ENCODE assay signal across 8 mouse cellular contexts in the genomic region with DNA sequence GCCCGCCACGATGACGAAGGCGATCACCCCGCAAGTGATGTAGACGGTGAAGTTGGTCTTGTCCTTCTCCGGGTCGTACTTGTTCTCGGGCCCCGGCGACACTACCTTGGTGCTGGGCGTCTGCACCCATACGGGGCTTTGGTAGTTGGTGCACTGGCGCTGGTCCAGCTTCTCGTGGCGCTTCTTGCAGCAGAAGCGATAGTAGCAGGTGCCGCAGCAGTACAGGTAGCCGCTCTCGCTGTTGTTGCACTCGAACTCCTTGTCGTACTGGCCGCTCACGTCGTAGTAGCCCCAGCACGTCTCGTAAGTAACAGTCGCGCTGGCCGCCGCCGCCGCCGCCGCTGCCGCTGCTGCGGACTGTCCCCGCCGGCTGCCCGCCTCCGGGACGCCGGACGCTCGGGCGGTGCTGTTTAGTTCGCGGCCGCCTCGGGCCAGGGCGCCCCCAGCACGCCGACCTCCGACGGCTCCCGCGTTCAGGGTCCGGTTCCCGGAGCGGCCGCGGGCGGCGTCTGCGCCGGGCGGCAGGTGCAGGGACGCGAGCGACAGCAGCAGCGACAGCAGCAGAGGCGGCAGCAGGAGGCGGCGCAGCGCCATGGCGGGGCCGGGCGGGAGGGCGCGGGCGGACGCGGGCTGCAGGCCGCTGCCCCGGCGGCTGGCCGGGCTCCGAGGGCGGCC. TPM values are rescaled to one million over a fixed set of nuclear protein-coding genes. Genes with fewer than 3 reads are reported as not detected.
DNase-seq lines count a peak whose midpoint lies in the region; ATAC-seq and TF ChIP-seq lines count a peak whose summit lies in the region.

A gene (minus strand): TSS at position 594 of the 675 bp plus-strand sequence.

- intact Hi-C loops in left cerebral cortex, adult 2 months (cut with DNase I), result loop anchor here (5.0 to 10.0 kb wide), 6 partner anchors 251 to 703 kb away; a partner anchor contains a TSS

- peak; percentile 28 to 37 for DNase-seq in left cerebral cortex, adult 2 months (ENCODE audit: extremely low spot score in 1 of 2, low spot score in 2 of 2)
- no peak for DNase-seq in left cerebral cortex, adult 9 months (ENCODE audit: low spot score in 2 of 2)
- peak; percentile 24 to 53 for DNase-seq in layer of hippocampus, postnatal 14 days (ENCODE audit: low spot score in 2 of 2)
- DNase-seq in yolk sac, embryonic 10.5 days (ENCODE audit: low spot score), result peak; percentile 36
- no peak for DNase-seq in cerebellum, postnatal 4 days (ENCODE audit: low spot score in 2 of 2)

- H3K4me2 ChIP-seq in heart, embryonic 15.5 days, result peak within 1 kb of the TSS; percentile 99
- H3K4me2 ChIP-seq in midbrain, embryonic 12.5 days (replicated peaks), result peak within 1 kb of the TSS; percentile 84

- peak within 1 kb of the TSS; percentile 59 for H3K4me3 ChIP-seq in left cerebral cortex, adult 2 months
- peak within 1 kb of the TSS; percentile 54 for H3K4me3 ChIP-seq in brown adipose tissue, adult 24 weeks (ENCODE audit: insufficient read depth, low read depth, low read length)
- H3K4me3 ChIP-seq in heart, embryonic 15.5 days, result peak within 1 kb of the TSS; percentile 61
- H3K4me3 ChIP-seq in midbrain, embryonic 12.5 days, result peak within 1 kb of the TSS; percentile 70

- H3K4me1 ChIP-seq in brown adipose tissue, adult 24 weeks (ENCODE audit: control insufficient read depth, insufficient read depth, insufficient read length, low read length), result no peaks in the 10 kb centered on the region
- H3K4me1 ChIP-seq in heart, embryonic 15.5 days (replicated peaks), result peaks cover 26% of the 10 kb centered on the region
- H3K4me1 ChIP-seq in midbrain, embryonic 12.5 days, result 0 out of 2 replicates have a peak, but pooled peaks cover 13% of the 10 kb centered on the region

- 1% methylated on average over 78 of the region's 89 CpGs for WGBS in heart, embryonic 15.5 days
- WGBS in midbrain, embryonic 12.5 days, result under 1% methylated on average over 84 of the region's 89 CpGs

- H3K27me3 ChIP-seq in heart, embryonic 15.5 days, result peaks cover 85% of the 10 kb centered on the region
- peaks cover 83% of the 10 kb centered on the region for H3K27me3 ChIP-seq in midbrain, embryonic 12.5 days

- TF ChIP-seq CTCF in left cerebral cortex, adult 2 months (IDR thresholded peaks at IDR 0.05), result no peak

- no peak within 1 kb of the TSS for H3K27ac ChIP-seq in left cerebral cortex, adult 2 months
- H3K27ac ChIP-seq in brown adipose tissue, adult 24 weeks (replicated peaks; ENCODE audit: low read depth, low read length), result no peak within 1 kb of the TSS
- H3K27ac ChIP-seq in heart, embryonic 15.5 days, result no peak within 1 kb of the TSS
- H3K27ac ChIP-seq in midbrain, embryonic 12.5 days (replicated peaks), result peak within 1 kb of the TSS; percentile 60

- H3K9me3 ChIP-seq in heart, embryonic 15.5 days (replicated peaks), result no peaks in the 10 kb centered on the region
- no peaks in the 10 kb centered on the region for H3K9me3 ChIP-seq in midbrain, embryonic 12.5 days

- no peak for ATAC-seq in heart, embryonic 15.5 days (replicated peaks; ENCODE audit: insufficient number of reproducible peaks, insufficient read depth, low FRiP score, low read depth)
- ATAC-seq in midbrain, embryonic 12.5 days (ENCODE audit: low FRiP score, low read depth), result peak; percentile 67

- H3K9ac ChIP-seq in heart, embryonic 15.5 days, result peak within 1 kb of the TSS; percentile 43
- H3K9ac ChIP-seq in midbrain, embryonic 12.5 days (replicated peaks), result peak within 1 kb of the TSS; percentile 68

- H3K36me3 ChIP-seq in heart, embryonic 15.5 days, result no peaks in the 10 kb centered on the region
- no peaks in the 10 kb centered on the region for H3K36me3 ChIP-seq in midbrain, embryonic 12.5 days

RNA-seq across cellular contexts. Expression of the gene that starts here (rescaled TPM):
- 10 to 100 TPM; 18.6 to 22.2 TPM for total RNA-seq in left cerebral cortex, adult 2 months (2021)
- polyA plus RNA-seq in brown adipose tissue, adult 24 weeks (2012; ENCODE audit: insufficient read depth, insufficient read length, missing spikeins), result not detected in 2 replicates
- polyA plus RNA-seq in heart, embryonic 15.5 days (2015; fragmentation: Nextera tagmentation; extraction: Ambion mirVana), result 0.23 and 0.65 TPM in 2 replicates
- total RNA-seq in layer of hippocampus, postnatal 14 days (2021), result 100 to 1,000 TPM; 204 to 221 TPM
- 0.81 and 1.7 TPM in 2 replicates for polyA plus RNA-seq in midbrain, embryonic 12.5 days (2016; fragmentation: Nextera tagmentation; extraction: Ambion mirVana)

Comparison
In these comparisons a context has a peak if more than half of its experiments do, and no peak if none do; other contexts are left out.
1. RNA of the gene that starts here (total RNA-seq): 204 to 221 TPM in layer of hippocampus, postnatal 14 days; 18.6 to 22.2 TPM in left cerebral cortex, adult 2 months; every median in the first group is over 4 times any median in the second.
2. DNase-seq: peak in left cerebral cortex, adult 2 months (2 of 2), layer of hippocampus, postnatal 14 days (2 of 2) and yolk sac, embryonic 10.5 days (single experiment); none in left cerebral cortex, adult 9 months (0 of 2) and cerebellum, postnatal 4 days (0 of 2).
3. Peak in every context shown above with its lines, with median percentiles within 50 percentile points of each other: H3K4me3 ChIP-seq.